In the genomic region with DNA sequence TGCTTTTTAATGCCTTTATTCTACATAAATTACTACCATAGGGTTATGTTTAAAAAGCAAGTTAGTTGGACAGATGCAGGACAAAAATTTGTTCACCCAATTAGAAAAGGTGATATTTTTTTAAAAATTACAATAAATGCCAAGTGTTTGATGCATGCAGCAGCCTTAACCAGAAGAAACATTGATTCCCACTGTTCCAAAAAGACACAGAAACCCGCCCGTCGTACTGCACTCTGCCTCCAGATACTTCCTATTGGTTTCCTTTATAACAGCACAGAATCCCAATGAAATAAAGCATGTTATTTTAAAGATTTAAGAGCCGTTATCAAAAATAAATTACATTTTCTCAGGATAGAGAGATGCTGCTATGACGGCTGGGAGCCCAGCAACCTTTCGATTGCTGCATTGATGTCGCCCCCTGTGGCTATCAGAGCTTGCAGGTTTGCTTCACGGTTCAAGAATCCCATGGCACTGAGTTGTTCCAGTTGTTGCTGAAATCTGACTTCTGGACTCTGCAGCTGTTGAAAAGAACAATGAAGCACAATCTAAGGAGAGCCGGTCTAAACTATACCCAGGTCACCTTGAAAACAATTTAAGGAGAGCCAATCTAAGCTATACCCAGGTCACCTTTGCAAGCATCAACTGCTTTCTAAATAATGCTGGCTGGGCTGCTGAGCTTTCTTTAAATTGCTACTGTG, we compare ENCODE assay signal across 8 mouse cellular contexts. TPM values are rescaled to one million over a fixed set of nuclear protein-coding genes. Genes with fewer than 3 reads are reported as not detected.
DNase-seq lines count a peak whose midpoint lies in the region; ATAC-seq and TF ChIP-seq lines count a peak whose summit lies in the region.

No protein-coding gene starts in this region.

- H3K36me3 ChIP-seq in forebrain, postnatal 0 days (ENCODE audit: insufficient read depth) = peaks cover 57% of the 10 kb centered on the region
- H3K36me3 ChIP-seq in forebrain, embryonic 14.5 days (ENCODE audit: control insufficient read depth, insufficient read depth, low read length) = peaks cover 66% of the 10 kb centered on the region

- TF ChIP-seq CTCF in forebrain, postnatal 0 days (IDR thresholded peaks at IDR 0.05; ENCODE audit: low read depth) = peak; percentile 13; the same call in 1 of the 2 replicates

- intact Hi-C loops in gastrocnemius, postnatal 14 days (cut with DNase I; ENCODE audit: low total_unique reads) = no loop called here

- no peaks in the 10 kb centered on the region for H3K9me3 ChIP-seq in forebrain, postnatal 0 days (ENCODE audit: low read length)
- H3K9me3 ChIP-seq in forebrain, embryonic 14.5 days (replicated peaks; ENCODE audit: control insufficient read depth, low read length) = no peaks in the 10 kb centered on the region

- H3K27me3 ChIP-seq in forebrain, postnatal 0 days (ENCODE audit: insufficient read depth, low read length) = no peaks in the 10 kb centered on the region
- H3K27me3 ChIP-seq in forebrain, embryonic 14.5 days (replicated peaks; ENCODE audit: control insufficient read depth, insufficient read depth, low read length) = no peaks in the 10 kb centered on the region

- no peak overlapping the region for H3K27ac ChIP-seq in forebrain, postnatal 0 days (ENCODE audit: low read depth, low read length)
- H3K27ac ChIP-seq in forebrain, embryonic 14.5 days (ENCODE audit: low read depth, low read length) = no peak overlapping the region

- no peak overlapping the region for H3K4me3 ChIP-seq in forebrain, postnatal 0 days (ENCODE audit: low read depth, low read length)
- H3K4me3 ChIP-seq in forebrain, embryonic 14.5 days (ENCODE audit: low read depth, low read length) = no peak overlapping the region

- DNase-seq in forebrain, postnatal 0 days = no peak
- no peak for DNase-seq in forebrain, embryonic 14.5 days (ENCODE audit: low spot score)
- peak; percentile 96 for DNase-seq in adrenal gland, postnatal 14 days
- DNase-seq in gastrocnemius, postnatal 14 days = peak; percentile 99
- DNase-seq in layer of hippocampus, adult 9-11 months = peak; percentile 99
- DNase-seq in ovary, postnatal 14 days (ENCODE audit: low spot score) = peak; percentile 100
- peak; percentile 100 for DNase-seq in urinary bladder, postnatal 14 days (ENCODE audit: low spot score)
- DNase-seq in c-Kit-positive CD71-positive TER-119-positive erythroid progenitor cells, embryonic 14.5 days (ENCODE audit: low spot score) = no peak

- no peaks in the 10 kb centered on the region for H3K4me1 ChIP-seq in forebrain, postnatal 0 days (ENCODE audit: insufficient read depth)
- H3K4me1 ChIP-seq in forebrain, embryonic 14.5 days (ENCODE audit: control insufficient read depth, insufficient read depth, low read length) = no peaks in the 10 kb centered on the region

- H3K9ac ChIP-seq in forebrain, postnatal 0 days = no peak overlapping the region
- no peak overlapping the region for H3K9ac ChIP-seq in forebrain, embryonic 14.5 days (ENCODE audit: low read length)

- ATAC-seq in forebrain, postnatal 0 days = no peak
- no peak for ATAC-seq in forebrain, embryonic 14.5 days

- no peak overlapping the region for H3K4me2 ChIP-seq in forebrain, postnatal 0 days (ENCODE audit: low read depth)
- H3K4me2 ChIP-seq in forebrain, embryonic 14.5 days (ENCODE audit: low read length) = no peak overlapping the region

- 87% methylated on average over 9 of the region's 9 CpGs for WGBS in forebrain, postnatal 0 days
- 88% methylated on average over 9 of the region's 9 CpGs for WGBS in forebrain, embryonic 14.5 days

RNA-seq across cellular contexts. Expression of a gene that starts 20.2 kb away (rescaled TPM):
- 20.0 and 26.0 TPM in 2 replicates for total RNA-seq in forebrain, postnatal 0 days (2014; rRNA removed)
- 46.9 and 49.9 TPM in 2 replicates for polyA plus RNA-seq in forebrain, postnatal 0 days (2015; fragmentation: Nextera tagmentation; extraction: Ambion mirVana)
- 58.6 and 72.4 TPM in 2 replicates for polyA plus RNA-seq in forebrain, embryonic 14.5 days (2014; fragmentation: Nextera tagmentation; extraction: Ambion mirVana)
- total RNA-seq in adrenal gland, postnatal 14 days (2021) = 45.4 and 48.0 TPM in 2 replicates
- 10 to 100 TPM in 1 of 2 experiments, 1 to 10 TPM in 1; 9.0 to 10.2 TPM for total RNA-seq in gastrocnemius, postnatal 14 days (2021)

RNA-seq across cellular contexts. Expression of a gene that starts 37.8 kb away (rescaled TPM):
- total RNA-seq in forebrain, postnatal 0 days (2014; rRNA removed) = 125 and 172 TPM in 2 replicates
- polyA plus RNA-seq in forebrain, postnatal 0 days (2015; fragmentation: Nextera tagmentation; extraction: Ambion mirVana) = 85.9 and 118 TPM in 2 replicates
- polyA plus RNA-seq in forebrain, embryonic 14.5 days (2014; fragmentation: Nextera tagmentation; extraction: Ambion mirVana) = 95.9 and 108 TPM in 2 replicates
- 103 and 113 TPM in 2 replicates for total RNA-seq in adrenal gland, postnatal 14 days (2021)
- total RNA-seq in gastrocnemius, postnatal 14 days (2021) = 10 to 100 TPM; 40.7 to 43.2 TPM

RNA-seq across cellular contexts. Expression of a gene that starts 49.3 kb away (rescaled TPM):
- 197 and 234 TPM in 2 replicates for total RNA-seq in forebrain, postnatal 0 days (2014; rRNA removed)
- polyA plus RNA-seq in forebrain, postnatal 0 days (2015; fragmentation: Nextera tagmentation; extraction: Ambion mirVana) = 76.5 and 86.6 TPM in 2 replicates
- 66.7 and 83.1 TPM in 2 replicates for polyA plus RNA-seq in forebrain, embryonic 14.5 days (2014; fragmentation: Nextera tagmentation; extraction: Ambion mirVana)
- 121 and 133 TPM in 2 replicates for total RNA-seq in adrenal gland, postnatal 14 days (2021)
- 10 to 100 TPM; 57.3 to 65.1 TPM for total RNA-seq in gastrocnemius, postnatal 14 days (2021)

Comparison
In these comparisons a context has a peak if more than half of its experiments do, and no peak if none do; other contexts are left out.
1. DNase-seq: peak in adrenal gland, postnatal 14 days (single experiment), gastrocnemius, postnatal 14 days (single experiment), layer of hippocampus, adult 9-11 months (single experiment), ovary, postnatal 14 days (single experiment) and urinary bladder, postnatal 14 days (single experiment); none in forebrain, postnatal 0 days (single experiment), forebrain, embryonic 14.5 days (single experiment) and c-Kit-positive CD71-positive TER-119-positive erythroid progenitor cells, embryonic 14.5 days (single experiment).